Mouse (Mus musculus) cerebellum, adult 2 months (tissue): ENCODE data around the gene Acan.

Experiments
- CTCF ChIP-seq: fragments of 200-500 bp; IDR thresholded peaks from 2 replicates; pipeline ENCODE4 v1.5.1; 2011; ENCODE audit warnings: low read depth, mild to moderate bottlenecking, control low read depth, low read length, moderate library complexity, borderline replicate concordance; ENCODE audit not compliant: insufficient read depth
- POLR2A ChIP-seq: fragments of 200-500 bp; IDR thresholded peaks from 2 replicates; pipeline ENCODE4 v1.6.1; 2011; ENCODE audit warnings: low read length, control low read depth, borderline replicate concordance; ENCODE audit not compliant: insufficient read depth

DNA sequence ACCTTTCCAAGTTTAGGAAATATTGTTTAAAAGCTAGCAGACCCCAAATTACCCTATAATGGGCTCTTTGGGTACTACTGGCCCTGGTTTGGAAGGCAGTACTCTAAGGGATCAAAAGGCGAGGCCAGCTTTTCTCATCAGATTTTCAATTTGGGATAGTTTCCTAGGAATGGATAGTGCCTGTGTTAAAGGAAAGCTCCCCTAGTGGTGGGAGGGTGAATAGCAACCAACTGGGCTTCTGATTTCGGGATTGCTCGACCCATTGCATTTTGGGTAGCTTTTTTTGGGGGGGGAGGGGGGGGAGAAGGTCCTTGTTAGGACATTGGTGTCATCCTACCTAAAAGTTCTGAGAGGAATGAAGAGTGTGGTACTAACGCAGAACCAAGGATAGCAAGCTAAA lies 35.8 kb downstream of the Acan start:
- no peak for TF ChIP-seq CTCF
- no peak for TF ChIP-seq POLR2A
